Mouse (Mus musculus): ENCODE results near the gene Psors1c2. TPM values are rescaled to one million over a fixed set of nuclear protein-coding genes. Genes with fewer than 3 reads are reported as not detected.

Psors1c2 gene
- polyA plus RNA-seq, 1 experiment from 2014 or later: 1.3 TPM

GRCm38 (mm10) chr17:35547465-35547864 is 14.5 kb downstream of the Psors1c2 start:
- H3K4me3 ChIP-seq (replicated peaks): no peak overlapping the region
- H3K4me1 ChIP-seq (replicated peaks): no peaks in the 10 kb centered on the region
- no peak overlapping the region for H3K9ac ChIP-seq (replicated peaks)
- H3K27ac ChIP-seq: no peak overlapping the region
- H3K4me2 ChIP-seq: no peak overlapping the region
- ATAC-seq (ENCODE audit: insufficient number of reproducible peaks, insufficient read depth, low FRiP score, low TSS enrichment, low read depth): no peak
- H3K9me3 ChIP-seq: no peaks in the 10 kb centered on the region
- H3K36me3 ChIP-seq: no peaks in the 10 kb centered on the region
- no peaks in the 10 kb centered on the region for H3K27me3 ChIP-seq
- WGBS: 61% methylated on average over 2 of the region's 2 CpGs

- H3K36me3 ChIP-seq: no peaks in the 10 kb centered on the region
- no peak for ATAC-seq (ENCODE audit: insufficient number of reproducible peaks, insufficient read depth, low FRiP score, low TSS enrichment, low read depth)
- H3K27ac ChIP-seq: no peak overlapping the region
- H3K4me2 ChIP-seq: no peak overlapping the region
- H3K9ac ChIP-seq (replicated peaks): no peak overlapping the region
- no peaks in the 10 kb centered on the region for H3K27me3 ChIP-seq
- 32% methylated on average over 5 of the region's 5 CpGs for WGBS
- no peaks in the 10 kb centered on the region for H3K4me1 ChIP-seq (replicated peaks)
- no peaks in the 10 kb centered on the region for H3K9me3 ChIP-seq
- H3K4me3 ChIP-seq (replicated peaks): no peak overlapping the region
Measured at GRCm38 (mm10) chr17:35548636-35549035, 15.6 kb downstream of the Psors1c2 start.

- Histone ChIP-seq H3K4me1 (replicated peaks) (no peaks in the 10 kb centered on the region), H3K9ac (replicated peaks) (no peak overlapping the region), H3K27ac (no peak overlapping the region), H3K36me3 (no peaks in the 10 kb centered on the region), H3K4me2 (no peak overlapping the region), H3K27me3 (no peaks in the 10 kb centered on the region), H3K9me3 (no peaks in the 10 kb centered on the region), H3K4me3 (replicated peaks) (no peak overlapping the region)
- 64% methylated on average over 15 of the region's 15 CpGs for WGBS
- no peak for ATAC-seq (ENCODE audit: insufficient number of reproducible peaks, insufficient read depth, low FRiP score, low TSS enrichment, low read depth)
Measured at GRCm38 (mm10) chr17:35549437-35550142, 16.6 kb downstream of the Psors1c2 start.

GRCm38 (mm10) chr17:35550143-35550494 is 17.1 kb downstream of the Psors1c2 start:
- no peak for ATAC-seq (ENCODE audit: insufficient number of reproducible peaks, insufficient read depth, low FRiP score, low TSS enrichment, low read depth)
- Histone ChIP-seq H3K4me2 (no peak overlapping the region), H3K4me3 (replicated peaks) (no peak overlapping the region), H3K9me3 (no peaks in the 10 kb centered on the region), H3K36me3 (no peaks in the 10 kb centered on the region), H3K4me1 (replicated peaks) (no peaks in the 10 kb centered on the region), H3K9ac (replicated peaks) (no peak overlapping the region), H3K27me3 (no peaks in the 10 kb centered on the region), H3K27ac (no peak overlapping the region)
- 95% methylated on average over 4 of the region's 4 CpGs for WGBS

GRCm38 (mm10) chr17:35550871-35551270 is 17.9 kb downstream of the Psors1c2 start:
- Histone ChIP-seq H3K4me3 (replicated peaks) (no peak overlapping the region), H3K9me3 (no peaks in the 10 kb centered on the region), H3K27ac (no peak overlapping the region), H3K27me3 (no peaks in the 10 kb centered on the region), H3K9ac (replicated peaks) (no peak overlapping the region), H3K36me3 (no peaks in the 10 kb centered on the region), H3K4me1 (replicated peaks) (no peaks in the 10 kb centered on the region), H3K4me2 (no peak overlapping the region)
- no peak for ATAC-seq (ENCODE audit: insufficient number of reproducible peaks, insufficient read depth, low FRiP score, low TSS enrichment, low read depth)
- WGBS: 39% methylated on average over 8 of the region's 8 CpGs

GRCm38 (mm10) chr17:35551881-35552414 is 18.9 kb downstream of the Psors1c2 start, which contains the start of gene Cdsn:
Gene Cdsn, plus strand, starts transcription at chr17:35552128.
- no peak within 1 kb of the TSS for H3K4me3 ChIP-seq (replicated peaks)
- no peak within 1 kb of the TSS for H3K4me2 ChIP-seq
- 79% methylated on average over 10 of the region's 10 CpGs for WGBS
- H3K36me3 ChIP-seq: no peaks in the 10 kb centered on the region
- no peaks in the 10 kb centered on the region for H3K4me1 ChIP-seq (replicated peaks)
- no peak within 1 kb of the TSS for H3K27ac ChIP-seq
- no peaks in the 10 kb centered on the region for H3K27me3 ChIP-seq
- ATAC-seq (ENCODE audit: insufficient number of reproducible peaks, insufficient read depth, low FRiP score, low TSS enrichment, low read depth): no peak
- H3K9ac ChIP-seq (replicated peaks): no peak within 1 kb of the TSS
- no peaks in the 10 kb centered on the region for H3K9me3 ChIP-seq

GRCm38 (mm10) chr17:35554321-35554720 is 21.3 kb downstream of the Psors1c2 start:
- ATAC-seq (ENCODE audit: insufficient number of reproducible peaks, insufficient read depth, low FRiP score, low TSS enrichment, low read depth): no peak

GRCm38 (mm10) chr17:35554761-35555397 is 21.9 kb downstream of the Psors1c2 start:
- ATAC-seq (ENCODE audit: insufficient number of reproducible peaks, insufficient read depth, low FRiP score, low TSS enrichment, low read depth): no peak

More at GRCm38 (mm10) chr17:35554321-35554720, 21.3 kb downstream of the Psors1c2 start:
- Histone ChIP-seq H3K36me3 (no peaks in the 10 kb centered on the region), H3K9ac (replicated peaks) (no peak overlapping the region), H3K4me2 (no peak overlapping the region), H3K4me1 (replicated peaks) (no peaks in the 10 kb centered on the region), H3K4me3 (replicated peaks) (no peak overlapping the region), H3K9me3 (no peaks in the 10 kb centered on the region), H3K27ac (no peak overlapping the region), H3K27me3 (no peaks in the 10 kb centered on the region; the same call in 1 of the 2 replicates)
- 78% methylated on average over 5 of the region's 5 CpGs for WGBS

GRCm38 (mm10) chr17:35556186-35556765 is 23.3 kb downstream of the Psors1c2 start:
- no peaks in the 10 kb centered on the region for H3K4me1 ChIP-seq (replicated peaks)
- no peak for ATAC-seq (ENCODE audit: insufficient number of reproducible peaks, insufficient read depth, low FRiP score, low TSS enrichment, low read depth)
- no peak overlapping the region for H3K27ac ChIP-seq
- H3K9me3 ChIP-seq: no peaks in the 10 kb centered on the region
- H3K9ac ChIP-seq (replicated peaks): no peak overlapping the region
- 89% methylated on average over 13 of the region's 13 CpGs for WGBS
- no peaks in the 10 kb centered on the region; the same call in 1 of the 2 replicates for H3K27me3 ChIP-seq
- no peak overlapping the region for H3K4me3 ChIP-seq (replicated peaks)
- no peak overlapping the region for H3K4me2 ChIP-seq
- no peaks in the 10 kb centered on the region for H3K36me3 ChIP-seq

More at GRCm38 (mm10) chr17:35554761-35555397, 21.9 kb downstream of the Psors1c2 start:
- Histone ChIP-seq H3K27ac (no peak overlapping the region), H3K4me2 (no peak overlapping the region), H3K9ac (replicated peaks) (no peak overlapping the region), H3K4me1 (replicated peaks) (no peaks in the 10 kb centered on the region), H3K36me3 (no peaks in the 10 kb centered on the region), H3K27me3 (no peaks in the 10 kb centered on the region; the same call in 1 of the 2 replicates), H3K4me3 (replicated peaks) (no peak overlapping the region), H3K9me3 (no peaks in the 10 kb centered on the region)
- 90% methylated on average over 18 of the region's 18 CpGs for WGBS

GRCm38 (mm10) chr17:35556812-35557211 is 23.8 kb downstream of the Psors1c2 start:
- Histone ChIP-seq H3K4me3 (replicated peaks) (no peak overlapping the region), H3K27ac (no peak overlapping the region), H3K36me3 (no peaks in the 10 kb centered on the region), H3K9ac (replicated peaks) (no peak overlapping the region), H3K9me3 (no peaks in the 10 kb centered on the region), H3K4me1 (replicated peaks) (no peaks in the 10 kb centered on the region), H3K4me2 (no peak overlapping the region), H3K27me3 (no peaks in the 10 kb centered on the region; the same call in 1 of the 2 replicates)
- 31% methylated on average over 5 of the region's 5 CpGs for WGBS
- no peak for ATAC-seq (ENCODE audit: insufficient number of reproducible peaks, insufficient read depth, low FRiP score, low TSS enrichment, low read depth)

GRCm38 (mm10) chr17:35557351-35557750 is 24.4 kb downstream of the Psors1c2 start:
- 78% methylated on average over 9 of the region's 9 CpGs for WGBS
- H3K27ac ChIP-seq: no peak overlapping the region
- H3K4me1 ChIP-seq (replicated peaks): no peaks in the 10 kb centered on the region
- H3K9me3 ChIP-seq: no peaks in the 10 kb centered on the region
- H3K4me3 ChIP-seq (replicated peaks): no peak overlapping the region
- no peak overlapping the region for H3K9ac ChIP-seq (replicated peaks)
- H3K4me2 ChIP-seq: no peak overlapping the region
- no peaks in the 10 kb centered on the region for H3K36me3 ChIP-seq
- no peak for ATAC-seq (ENCODE audit: insufficient number of reproducible peaks, insufficient read depth, low FRiP score, low TSS enrichment, low read depth)
- H3K27me3 ChIP-seq: no peaks in the 10 kb centered on the region; the same call in 1 of the 2 replicates

Measured in limb, embryonic 12.5 days (tissue).